Comparison of ENCODE assay signal across 16 mouse cellular contexts in the genomic region with DNA sequence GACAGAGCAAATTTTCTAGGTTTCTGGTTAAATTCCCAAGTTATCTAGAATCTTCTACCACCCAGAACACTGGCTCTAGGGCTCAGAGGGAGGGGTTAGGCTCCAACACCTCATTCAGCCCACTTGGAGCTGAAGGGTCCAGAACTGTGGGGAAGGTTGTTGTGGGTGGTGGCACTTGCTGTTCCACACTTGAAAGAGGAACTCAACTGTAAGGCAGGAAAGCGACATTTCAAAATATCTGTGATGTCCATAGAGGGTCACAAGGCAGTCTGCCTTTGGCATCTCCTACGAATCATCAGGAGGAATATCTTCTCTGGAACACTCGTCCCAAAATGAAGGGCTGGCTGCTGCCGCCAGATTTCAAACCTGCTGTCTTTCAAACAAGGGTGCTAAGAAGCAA.
DNase-seq lines count a peak whose midpoint lies in the region; ATAC-seq and TF ChIP-seq lines count a peak whose summit lies in the region.
"Had no signal": no experiment of that assay in that cellular context is flagged by ENCODE, and none has a peak within 500 bp of the region (broad histone marks: within the 10 kb centered on the region; RNA-seq: fewer than 3 reads in every experiment).

No protein-coding gene starts in this region.

- DNase-seq in heart, adult 11 months, result peak; percentile 94
- no peak for DNase-seq in heart, postnatal 25 days (ENCODE audit: low spot score)
- peak; percentile 50 for DNase-seq in lung, postnatal 0 days (ENCODE audit: low spot score)
- no peak for DNase-seq in lung, postnatal 10 days
- no peak for DNase-seq in liver, postnatal 0 days
- DNase-seq in skeletal muscle tissue, adult 2 months (ENCODE audit: low read depth, low spot score), result peak; percentile 20
- no peak for DNase-seq in right cerebral cortex, postnatal 14 days
- DNase-seq: cerebellum, adult 2 months; kidney, postnatal 36 days; midbrain, embryonic 14.5 days had no signal

- H3K27ac ChIP-seq in lung, postnatal 0 days (ENCODE audit: low read length), result peak overlapping the region; percentile 51; the same call in 1 of the 2 replicates
- peak overlapping the region; percentile 76 for H3K27ac ChIP-seq in liver, postnatal 0 days (ENCODE audit: low read depth)
- H3K27ac ChIP-seq: forebrain, embryonic 12.5 days; heart, adult 2 months; hindbrain, embryonic 14.5 days had no signal

- H3K36me3 ChIP-seq in lung, postnatal 0 days (ENCODE audit: insufficient read depth, low read length), result no peaks in the 10 kb centered on the region
- H3K36me3 ChIP-seq in liver, postnatal 0 days (replicated peaks; ENCODE audit: insufficient read depth, low read length), result no peaks in the 10 kb centered on the region
- H3K36me3 ChIP-seq: forebrain, embryonic 12.5 days had no signal

- H3K4me3 ChIP-seq in lung, postnatal 0 days (ENCODE audit: low read depth, low read length), result no peak overlapping the region
- no peak overlapping the region for H3K4me3 ChIP-seq in liver, postnatal 0 days (ENCODE audit: low read depth, low read length)
- H3K4me3 ChIP-seq: forebrain, embryonic 12.5 days; heart, adult 2 months had no signal

- no peak overlapping the region for H3K4me2 ChIP-seq in lung, postnatal 0 days (replicated peaks; ENCODE audit: low read depth, low read length)
- no peak overlapping the region; the same call in 1 of the 2 replicates for H3K4me2 ChIP-seq in liver, postnatal 0 days (ENCODE audit: low read depth, low read length)
- H3K4me2 ChIP-seq: forebrain, embryonic 12.5 days; hindbrain, embryonic 14.5 days had no signal

- 65% methylated on average over 4 of the region's 4 CpGs for WGBS in lung, postnatal 0 days
- 37% methylated on average over 4 of the region's 4 CpGs for whole genome bisulfite sequencing in liver, postnatal 0 days (ENCODE audit: insufficient replicate concordance)

- TF ChIP-seq CTCF in lung, postnatal 0 days (IDR thresholded peaks at IDR 0.05), result no peak
- TF ChIP-seq CTCF in liver, postnatal 0 days (IDR thresholded peaks at IDR 0.05; ENCODE audit: low read depth), result no peak

- H3K4me1 ChIP-seq in lung, postnatal 0 days (ENCODE audit: insufficient read depth, low read depth, low read length), result peaks cover 10% of the 10 kb centered on the region; the same call in 1 of the 2 replicates
- H3K4me1 ChIP-seq in liver, postnatal 0 days (ENCODE audit: insufficient read depth), result peaks cover 14% of the 10 kb centered on the region
- H3K4me1 ChIP-seq: forebrain, embryonic 12.5 days had no signal

- no peak overlapping the region for H3K9ac ChIP-seq in lung, postnatal 0 days (replicated peaks; ENCODE audit: low read depth)
- no peak overlapping the region for H3K9ac ChIP-seq in liver, postnatal 0 days (replicated peaks)
- H3K9ac ChIP-seq: forebrain, embryonic 12.5 days; hindbrain, embryonic 14.5 days had no signal

- TF ChIP-seq EP300 in lung, postnatal 0 days (IDR thresholded peaks at IDR 0.05), result no peak
- TF ChIP-seq EP300 in liver, postnatal 0 days (IDR thresholded peaks at IDR 0.05; ENCODE audit: low read depth), result no peak

- ATAC-seq in lung, postnatal 0 days, result no peak
- peak; percentile 35 for ATAC-seq in liver, postnatal 0 days
- no peak for ATAC-seq in cerebellum, adult (ENCODE audit: insufficient number of reproducible peaks, low FRiP score, low TSS enrichment)
- ATAC-seq: intestine, embryonic 16.5 days; Patski had no signal

- intact Hi-C loops in heart, postnatal 25 days (cut with DNase I), result no loop called here

- H3K27me3 ChIP-seq in lung, postnatal 0 days (replicated peaks; ENCODE audit: insufficient read depth, low read length), result no peaks in the 10 kb centered on the region
- no peaks in the 10 kb centered on the region for H3K27me3 ChIP-seq in liver, postnatal 0 days (ENCODE audit: insufficient read depth, low read length)
- H3K27me3 ChIP-seq: forebrain, embryonic 12.5 days; Patski had no signal

- H3K9me3 ChIP-seq in lung, postnatal 0 days (ENCODE audit: low read length), result no peaks in the 10 kb centered on the region
- no peaks in the 10 kb centered on the region for H3K9me3 ChIP-seq in liver, postnatal 0 days (ENCODE audit: low read length)
- H3K9me3 ChIP-seq: forebrain, embryonic 12.5 days had no signal

Comparison
In these comparisons a context has a peak if more than half of its experiments do, and no peak if none do; other contexts are left out.
1. DNase-seq: peak in heart, adult 11 months (single experiment), lung, postnatal 0 days (single experiment) and skeletal muscle tissue, adult 2 months (single experiment); none in heart, postnatal 25 days (single experiment), lung, postnatal 10 days (single experiment), liver, postnatal 0 days (single experiment) and right cerebral cortex, postnatal 14 days (single experiment).